Mouse (Mus musculus) C2C12 (cell line): ENCODE data around the gene Gm3250.
"Not testable (repeated sequence)": the region's sequence is repeated elsewhere in the genome, so short reads cannot be mapped to it uniquely, and the experiment has no call there.

Experiments used
- CTCF ChIP-seq: IDR thresholded peaks from one replicate; pipeline ENCODE4 v1.5.1; 2011; ENCODE audit not compliant: control insufficient read depth, insufficient read depth, insufficient read length
- FOSL1 ChIP-seq: IDR thresholded peaks from one replicate; pipeline ENCODE4 v1.8.0; 2011; ENCODE audit warnings: mild to moderate bottlenecking, low read length; ENCODE audit not compliant: poor library complexity, insufficient read depth, severe bottlenecking
- MAX ChIP-seq: IDR thresholded peaks from one replicate; pipeline ENCODE4 v1.6.1; 2011; ENCODE audit warnings: mild to moderate bottlenecking, control low read depth
- MYOD1 ChIP-seq: IDR thresholded peaks from one replicate; pipeline ENCODE4 v1.6.1; 2011; ENCODE audit warnings: low read depth; ENCODE audit not compliant: control insufficient read depth, insufficient read length
- MYOG ChIP-seq: IDR thresholded peaks from one replicate; pipeline ENCODE4 v1.6.1; 2011; ENCODE audit not compliant: control insufficient read depth, insufficient read length; ENCODE audit errors: extremely low read depth
- USF1 ChIP-seq: IDR thresholded peaks from one replicate; pipeline ENCODE4 v1.6.1; 2011; ENCODE audit warnings: low read depth, mild to moderate bottlenecking, control low read depth, moderate library complexity

DNA sequence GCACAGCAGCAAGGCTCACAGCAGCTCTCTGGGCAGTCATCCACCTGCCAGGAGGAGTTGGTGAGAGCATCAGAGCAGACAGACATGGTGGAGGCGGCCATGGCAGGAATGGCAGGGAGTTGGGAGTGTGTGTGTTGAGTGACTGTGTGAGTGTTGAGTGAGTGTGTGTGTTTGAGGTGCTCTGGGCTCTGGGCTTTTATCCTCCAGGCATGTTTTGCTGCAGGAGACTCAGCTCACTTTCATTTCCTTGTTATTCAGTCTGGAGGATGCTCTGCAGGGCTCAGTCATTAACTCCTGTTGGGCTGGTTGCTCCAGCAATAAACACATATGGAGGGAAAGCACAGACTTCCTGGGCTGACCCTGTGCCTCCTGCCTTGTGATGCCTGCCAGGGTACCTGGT, 5.5 kb downstream of the Gm3250 start, which contains the start of gene Gm7138:
- not testable (repeated sequence) for TF ChIP-seq MYOG, CTCF, USF1, MYOD1, FOSL1, MAX
